Mouse (Mus musculus): Measurements from ENCODE around the gene Stambpl1.

DNA sequence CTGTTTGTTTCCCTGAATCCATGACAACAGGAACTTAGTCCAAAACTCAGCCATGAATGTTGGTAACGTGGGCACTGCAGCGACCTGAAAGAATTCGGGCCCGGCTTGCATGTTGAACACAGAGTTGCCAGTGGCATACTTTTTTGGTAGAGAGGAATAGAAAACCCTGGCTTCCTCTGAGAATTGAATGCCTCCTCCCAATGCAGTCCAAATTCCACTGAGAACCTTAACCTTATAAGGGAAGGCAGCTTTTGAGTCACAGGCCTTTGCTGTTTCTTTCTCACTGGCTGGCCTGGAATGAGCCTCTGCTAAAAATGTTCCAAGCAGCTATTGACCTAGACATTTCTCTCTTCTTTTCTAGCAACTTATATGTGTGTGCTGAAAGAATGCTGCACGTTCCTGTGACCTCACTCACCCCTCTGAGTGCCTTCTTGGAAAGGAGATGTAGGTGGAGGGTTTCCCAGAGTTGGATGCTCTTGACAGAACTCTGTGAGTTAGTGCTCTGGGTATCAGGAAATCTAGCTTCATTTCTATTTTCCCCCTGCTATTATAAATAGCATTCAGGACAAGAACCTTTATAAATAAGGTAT, 73.7 kb downstream of the Stambpl1 start:
- no peak for TF ChIP-seq CTCF (IDR thresholded peaks at IDR 0.05; ENCODE audit: insufficient read depth, low read depth, low read length)
- no peak for TF ChIP-seq POLR2A (IDR thresholded peaks at IDR 0.05; ENCODE audit: insufficient read depth, low read depth, low read length)
